Mouse (Mus musculus) spleen, postnatal 0 days (tissue): ENCODE data around the gene Srebf2. TPM values are rescaled to one million over a fixed set of nuclear protein-coding genes. Genes with fewer than 3 reads are reported as not detected.

Source experiments
- microRNA counts: library from miRNA; unstranded; fragments of <30 nt; microRNA quantifications from one replicate; lab custom pipeline; 2015
- polyA plus RNA-seq: library from polyadenylated mRNA; unstranded; fragments of >200 nt; fragmentation: Nextera tagmentation; extraction: Ambion mirVana; gene quantifications from 2 replicates; pipeline ENCODE4 v1.2.1, GENCODE M21; 2015

Srebf2 gene
- 40.3 and 43.2 TPM in 2 replicates for polyA plus RNA-seq

GRCm38 (mm10) chr15:82146770-82147610 lies at the start of gene Srebf2:
TSS of gene Srebf2 (plus strand) at chr15:82147181.

GRCm38 (mm10) chr15:82127426-82128374 lies 19.3 kb upstream of the Srebf2 start, which contains the start of gene Ccdc134:
TSS of gene Ccdc134 (plus strand) at chr15:82127922.

GRCm38 (mm10) chr15:82212752-82213063 lies 65.7 kb downstream of the Srebf2 start, which contains the start of gene Shisa8:
TSS of gene Shisa8 (minus strand) at chr15:82212815.

GRCm38 (mm10) chr15:82223657-82224601 lies 76.9 kb downstream of the Srebf2 start, which contains the start of gene Tnfrsf13c:
TSS of gene Tnfrsf13c (minus strand) at chr15:82224369.

GRCm38 (mm10) chr15:82244115-82244804 lies 97.3 kb downstream of the Srebf2 start, which contains the start of gene Cenpm:
TSS of gene Cenpm (minus strand) at chr15:82244748.

GRCm38 (mm10) chr15:82252097-82252496 lies 105.1 kb downstream of the Srebf2 start, which contains the start of gene 1500009C09Rik:
TSS of gene 1500009C09Rik (plus strand) at chr15:82252397.

MicroRNA genes within 50 kb of the gene (microRNA counts, 519-probe panel; counts per million panel counts)
- microRNA mmu-miR-33 (lab: Ali Mortazavi, UCI): 88.3 counts per million

Other genes with a start within 250 kb of the Srebf2 start
- gene Polr3h, start 220.9 kb upstream of the Srebf2 start, polyA plus RNA-seq: 78.5 and 82.9 TPM in 2 replicates
- gene Csdc2, start 210.4 kb upstream of the Srebf2 start, polyA plus RNA-seq: 10.5 and 12.6 TPM in 2 replicates
- gene Pmm1, start 186.3 kb upstream of the Srebf2 start, polyA plus RNA-seq: 36.6 and 37.0 TPM in 2 replicates
- not detected in 2 replicates for gene 1700029P11Rik, start 166.6 kb upstream of the Srebf2 start, polyA plus RNA-seq
- gene Xrcc6, start 159.3 kb upstream of the Srebf2 start, polyA plus RNA-seq: 58.9 and 59.9 TPM in 2 replicates
- 11.4 and 13.2 TPM in 2 replicates for gene Desi1, start 113.3 kb upstream of the Srebf2 start, polyA plus RNA-seq
- 200 and 205 TPM in 2 replicates for gene Snu13, start 99.6 kb upstream of the Srebf2 start, polyA plus RNA-seq
- not detected in 2 replicates for gene 4930407I10Rik, start 88.0 kb upstream of the Srebf2 start, polyA plus RNA-seq
- not detected in 2 replicates for gene Mei1, start 77.2 kb upstream of the Srebf2 start, polyA plus RNA-seq
- 8.0 and 9.2 TPM in 2 replicates for gene Ccdc134, start 19.3 kb upstream of the Srebf2 start, polyA plus RNA-seq
- 0.25 and 0.38 TPM in 2 replicates for gene Shisa8, start 65.6 kb downstream of the Srebf2 start, polyA plus RNA-seq
- 2.4 and 3.2 TPM in 2 replicates for gene Tnfrsf13c, start 77.2 kb downstream of the Srebf2 start, polyA plus RNA-seq
- 57.7 and 58.3 TPM in 2 replicates for gene Cenpm, start 97.6 kb downstream of the Srebf2 start, polyA plus RNA-seq
- gene 1500009C09Rik, start 105.2 kb downstream of the Srebf2 start, polyA plus RNA-seq: not detected in 2 replicates
- gene Sept3, start 127.7 kb downstream of the Srebf2 start, polyA plus RNA-seq: 0.18 and 0.21 TPM in 2 replicates
- 0.19 TPM in 1 of 2 replicates, not detected in the other for gene Wbp2nl, start 151.8 kb downstream of the Srebf2 start, polyA plus RNA-seq
- gene Naga, start 191.7 kb downstream of the Srebf2 start, polyA plus RNA-seq: 34.6 and 38.5 TPM in 2 replicates
- gene Pheta2, start 191.8 kb downstream of the Srebf2 start, polyA plus RNA-seq: 44.6 and 47.0 TPM in 2 replicates
- gene Smdt1, start 191.8 kb downstream of the Srebf2 start, polyA plus RNA-seq: 179 and 183 TPM in 2 replicates
- 316 and 318 TPM in 2 replicates for gene Ndufa6, start 207.1 kb downstream of the Srebf2 start, polyA plus RNA-seq
- gene Cyp2d22, start 233.1 kb downstream of the Srebf2 start, polyA plus RNA-seq: 2.9 and 5.0 TPM in 2 replicates
- gene Cyp2d11, start 246.8 kb downstream of the Srebf2 start, polyA plus RNA-seq: not detected in 2 replicates